Mouse (Mus musculus): ENCODE data around the gene Krtcap2. TPM values are rescaled to one million over a fixed set of nuclear protein-coding genes. Genes with fewer than 3 reads are reported as not detected.

Gene Krtcap2
- polyA plus RNA-seq, 1 experiment from 2014 or later, result 309 TPM

- Histone ChIP-seq H3K27me3 (replicated peaks; ENCODE audit: insufficient read depth, low read length) (no peaks in the 10 kb centered on the region), H3K9ac (replicated peaks; ENCODE audit: low read depth) (no peak within 1 kb of the TSS; the same call in 1 of the 2 replicates), H3K4me1 (ENCODE audit: insufficient read depth, low read depth, low read length) (peaks cover 11% of the 10 kb centered on the region), H3K4me3 (ENCODE audit: low read depth, low read length) (peak within 1 kb of the TSS; percentile 36), H3K9me3 (ENCODE audit: low read length) (no peaks in the 10 kb centered on the region), H3K27ac (ENCODE audit: low read length) (peak within 1 kb of the TSS; percentile 85), H3K4me2 (replicated peaks; ENCODE audit: low read depth, low read length) (peak within 1 kb of the TSS; percentile 69), H3K36me3 (ENCODE audit: insufficient read depth, low read length) (no peaks in the 10 kb centered on the region)
- DNase-seq (ENCODE audit: low spot score) (no peak), ATAC-seq (no peak)
- WGBS, result 6% methylated on average over 13 of the region's 21 CpGs
- no peak for TF ChIP-seq CTCF (IDR thresholded peaks at IDR 0.05)
- TF ChIP-seq EP300 (IDR thresholded peaks at IDR 0.05), result no peak
These were observed 18.9 kb upstream of the Krtcap2 start, which contains the start of gene Mtx1 for GRCm38 (mm10) chr3:89226900-89227299. Gene Mtx1, minus strand, starts transcription at chr3:89227088.

DNA sequence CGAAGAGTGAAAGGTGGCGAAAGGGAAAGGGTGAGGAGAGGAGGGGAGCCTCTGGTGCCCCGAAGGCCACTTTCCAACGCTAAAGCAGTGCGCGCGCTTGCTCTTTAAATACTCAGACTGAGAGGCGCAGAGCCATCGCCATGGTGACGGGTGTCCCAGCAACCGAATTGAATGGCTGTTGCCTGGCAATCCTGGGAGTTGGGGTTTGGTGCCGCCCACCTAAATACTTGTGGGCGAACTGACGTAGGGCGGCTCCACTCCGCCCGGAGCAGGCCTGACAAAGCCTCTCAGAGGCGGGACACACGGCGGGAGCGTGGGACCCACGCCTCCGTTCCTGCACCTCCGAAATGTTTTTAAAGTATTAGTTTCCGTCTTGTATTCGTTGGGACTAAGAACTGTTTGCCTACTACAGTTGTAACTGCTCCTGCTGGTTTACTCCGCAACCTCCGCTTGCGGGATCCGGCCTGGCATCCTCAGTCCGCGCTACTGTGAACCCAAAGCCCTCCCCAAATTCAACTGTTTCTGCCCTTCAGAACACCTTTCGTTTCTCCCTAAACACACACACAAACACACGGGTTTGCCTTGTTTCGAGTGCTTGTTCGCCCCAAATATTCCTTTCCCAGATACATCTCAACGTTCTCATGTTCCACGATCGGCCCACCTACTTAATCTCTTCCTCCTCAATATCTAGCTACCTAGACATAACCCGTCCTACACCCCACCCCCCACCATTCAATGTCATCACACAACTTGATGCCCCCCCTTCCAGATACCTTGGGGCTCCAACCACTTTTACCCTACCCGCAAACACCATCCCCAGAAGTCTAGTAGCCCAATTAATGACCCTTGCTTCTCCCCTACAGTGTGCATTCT is 18.2 kb upstream of the Krtcap2 start:
- WGBS, result 5% methylated on average over 41 of the region's 41 CpGs
- Histone ChIP-seq H3K27ac (ENCODE audit: low read length) (peak overlapping the region; percentile 85), H3K36me3 (ENCODE audit: insufficient read depth, low read length) (no peaks in the 10 kb centered on the region), H3K9me3 (ENCODE audit: low read length) (no peaks in the 10 kb centered on the region), H3K4me3 (ENCODE audit: low read depth, low read length) (peak overlapping the region; percentile 36), H3K9ac (replicated peaks; ENCODE audit: low read depth) (no peak overlapping the region; the same call in 1 of the 2 replicates), H3K27me3 (replicated peaks; ENCODE audit: insufficient read depth, low read length) (no peaks in the 10 kb centered on the region), H3K4me2 (replicated peaks; ENCODE audit: low read depth, low read length) (peak overlapping the region; percentile 69), H3K4me1 (ENCODE audit: insufficient read depth, low read depth, low read length) (peaks cover 11% of the 10 kb centered on the region)
- TF ChIP-seq EP300 (IDR thresholded peaks at IDR 0.05), result no peak
- DNase-seq (ENCODE audit: low spot score) (peak; percentile 96), ATAC-seq (peak; percentile 78)

DNA sequence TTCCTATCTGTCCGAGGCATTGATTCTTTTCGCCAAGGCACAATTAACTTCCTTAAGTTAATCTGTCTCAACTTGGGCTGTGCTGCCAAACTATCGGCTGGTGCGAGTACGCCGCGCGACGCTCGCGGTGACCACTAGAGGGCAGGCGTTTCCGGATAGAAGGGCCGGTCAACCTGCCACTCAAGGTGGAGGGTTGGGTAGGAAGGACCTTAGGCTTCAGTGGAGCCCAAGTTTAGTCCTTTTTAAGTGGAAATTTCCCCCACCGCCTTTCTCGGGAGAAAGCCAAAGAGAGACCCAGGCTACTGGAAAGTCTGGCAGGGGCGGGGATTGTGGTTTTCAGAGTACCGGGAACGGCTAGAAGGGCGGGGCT is 17.6 kb upstream of the Krtcap2 start:
- DNase-seq (ENCODE audit: low spot score), result peak; percentile 96

GRCm38 (mm10) chr3:89228836-89229235 is 16.9 kb upstream of the Krtcap2 start, which contains the start of gene Muc1:
Gene Muc1, plus strand, starts transcription at chr3:89229057.
- peak within 1 kb of the TSS; percentile 85 for H3K27ac ChIP-seq (ENCODE audit: low read length)
- TF ChIP-seq EP300 (IDR thresholded peaks at IDR 0.05) (no peak), CTCF (IDR thresholded peaks at IDR 0.05) (no peak)
- H3K4me1 ChIP-seq (ENCODE audit: insufficient read depth, low read depth, low read length), result peaks cover 18% of the 10 kb centered on the region
- no peaks in the 10 kb centered on the region for H3K27me3 ChIP-seq (replicated peaks; ENCODE audit: insufficient read depth, low read length)
- WGBS, result 16% methylated on average over 10 of the region's 10 CpGs
- no peaks in the 10 kb centered on the region for H3K36me3 ChIP-seq (ENCODE audit: insufficient read depth, low read length)
- no peaks in the 10 kb centered on the region for H3K9me3 ChIP-seq (ENCODE audit: low read length)
- peak within 1 kb of the TSS; percentile 69 for H3K4me2 ChIP-seq (replicated peaks; ENCODE audit: low read depth, low read length)
- H3K4me3 ChIP-seq (ENCODE audit: low read depth, low read length), result peak within 1 kb of the TSS; percentile 36
- H3K9ac ChIP-seq (replicated peaks; ENCODE audit: low read depth), result peak within 1 kb of the TSS; percentile 20; the same call in 1 of the 2 replicates
- peak; percentile 86 for DNase-seq (ENCODE audit: low spot score)
- ATAC-seq, result peak; percentile 54

More for the DNA sequence above, 17.6 kb upstream of the Krtcap2 start:
- TF ChIP-seq EP300 (IDR thresholded peaks at IDR 0.05) (no peak; the same call in none of the 2 replicates), CTCF (IDR thresholded peaks at IDR 0.05) (peak; percentile 96)
- H3K27me3 ChIP-seq (replicated peaks; ENCODE audit: insufficient read depth, low read length), result no peaks in the 10 kb centered on the region
- peak; percentile 62 for ATAC-seq
- peak overlapping the region; percentile 69 for H3K4me2 ChIP-seq (replicated peaks; ENCODE audit: low read depth, low read length)
- H3K36me3 ChIP-seq (ENCODE audit: insufficient read depth, low read length), result no peaks in the 10 kb centered on the region
- H3K4me1 ChIP-seq (ENCODE audit: insufficient read depth, low read depth, low read length), result peaks cover 15% of the 10 kb centered on the region
- peak overlapping the region; percentile 36 for H3K4me3 ChIP-seq (ENCODE audit: low read depth, low read length)
- 0 out of 2 replicates have a peak overlapping the region, but pooled peaks have one; percentile 19 for H3K9ac ChIP-seq (replicated peaks; ENCODE audit: low read depth)
- 0% methylated on average over 20 of the region's 20 CpGs for WGBS
- no peaks in the 10 kb centered on the region for H3K9me3 ChIP-seq (ENCODE audit: low read length)
- H3K27ac ChIP-seq (ENCODE audit: low read length), result peak overlapping the region; percentile 85

DNA sequence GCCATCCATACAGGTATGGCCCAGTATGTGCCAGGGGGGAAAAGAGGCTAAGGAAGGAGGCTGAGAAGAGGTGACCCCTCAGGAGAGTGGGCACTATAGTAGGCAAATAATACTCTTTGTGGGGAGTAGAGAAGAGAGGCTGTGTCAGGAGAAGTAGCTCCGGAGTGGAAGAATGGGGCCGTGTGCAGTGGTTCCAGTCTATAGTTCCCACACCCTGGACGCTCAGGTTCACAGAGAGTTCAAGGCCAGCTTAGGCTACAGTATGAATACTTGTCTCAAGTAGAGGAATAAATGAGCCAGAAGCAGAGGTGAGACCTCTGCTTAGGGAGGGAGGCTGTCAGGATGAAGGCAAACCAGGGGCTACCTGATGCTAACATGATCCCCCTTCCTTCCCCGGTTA is 16.5 kb upstream of the Krtcap2 start:
- Histone ChIP-seq H3K27me3 (replicated peaks; ENCODE audit: insufficient read depth, low read length) (no peaks in the 10 kb centered on the region), H3K9ac (replicated peaks; ENCODE audit: low read depth) (no peak overlapping the region; the same call in 1 of the 2 replicates), H3K4me1 (ENCODE audit: insufficient read depth, low read depth, low read length) (peaks cover 18% of the 10 kb centered on the region), H3K4me2 (replicated peaks; ENCODE audit: low read depth, low read length) (peak overlapping the region; percentile 69), H3K36me3 (ENCODE audit: insufficient read depth, low read length) (no peaks in the 10 kb centered on the region), H3K27ac (ENCODE audit: low read length) (peak overlapping the region; percentile 85), H3K9me3 (ENCODE audit: low read length) (no peaks in the 10 kb centered on the region), H3K4me3 (ENCODE audit: low read depth, low read length) (peak overlapping the region; percentile 36)
- 37% methylated on average over 4 of the region's 4 CpGs for WGBS
- DNase-seq (ENCODE audit: low spot score) (peak; percentile 75), ATAC-seq (no peak)
- TF ChIP-seq CTCF (IDR thresholded peaks at IDR 0.05) (no peak), EP300 (IDR thresholded peaks at IDR 0.05) (no peak)

GRCm38 (mm10) chr3:89230561-89230960 is 15.2 kb upstream of the Krtcap2 start:
- Histone ChIP-seq H3K36me3 (ENCODE audit: insufficient read depth, low read length) (no peaks in the 10 kb centered on the region), H3K4me2 (replicated peaks; ENCODE audit: low read depth, low read length) (peak overlapping the region; percentile 69), H3K9me3 (ENCODE audit: low read length) (no peaks in the 10 kb centered on the region), H3K27ac (ENCODE audit: low read length) (peak overlapping the region; percentile 85), H3K9ac (replicated peaks; ENCODE audit: low read depth) (no peak overlapping the region), H3K4me1 (ENCODE audit: insufficient read depth, low read depth, low read length) (peaks cover 18% of the 10 kb centered on the region), H3K27me3 (replicated peaks; ENCODE audit: insufficient read depth, low read length) (no peaks in the 10 kb centered on the region), H3K4me3 (ENCODE audit: low read depth, low read length) (peak overlapping the region; percentile 36; the same call in 1 of the 2 replicates)
- WGBS, result 52% methylated on average over 2 of the region's 2 CpGs
- ATAC-seq (no peak), DNase-seq (ENCODE audit: low spot score) (peak; percentile 37)
- TF ChIP-seq CTCF (IDR thresholded peaks at IDR 0.05), result no peak
- TF ChIP-seq EP300 (IDR thresholded peaks at IDR 0.05), result no peak
